Mouse (Mus musculus) kidney, postnatal 4 days (tissue): ENCODE data around the gene Gm4871.
A peak's percentile ranks its signal among the peaks of the same experiment; 100 is the strongest.
"Not testable (repeated sequence)": the region's sequence is repeated elsewhere in the genome, so short reads cannot be mapped to it uniquely, and the experiment has no call there.

Source experiments
- DNase-seq, 2 experiments: peaks; one replicate each; pipeline ENCODE4 v3.0.0; 2021; ENCODE audit warnings: mixed read lengths in 2 of 2

Gm4871 gene

GRCm38 (mm10) chr5:145032391-145032790 is at the start of gene Gm4871:
Gm4871 (minus strand) TSS chr5:145032754.
- not testable (repeated sequence) for DNase-seq

GRCm38 (mm10) chr5:145081866-145082613 is 49.5 kb upstream of the Gm4871 start:
- DNase-seq, result no peak

DNA sequence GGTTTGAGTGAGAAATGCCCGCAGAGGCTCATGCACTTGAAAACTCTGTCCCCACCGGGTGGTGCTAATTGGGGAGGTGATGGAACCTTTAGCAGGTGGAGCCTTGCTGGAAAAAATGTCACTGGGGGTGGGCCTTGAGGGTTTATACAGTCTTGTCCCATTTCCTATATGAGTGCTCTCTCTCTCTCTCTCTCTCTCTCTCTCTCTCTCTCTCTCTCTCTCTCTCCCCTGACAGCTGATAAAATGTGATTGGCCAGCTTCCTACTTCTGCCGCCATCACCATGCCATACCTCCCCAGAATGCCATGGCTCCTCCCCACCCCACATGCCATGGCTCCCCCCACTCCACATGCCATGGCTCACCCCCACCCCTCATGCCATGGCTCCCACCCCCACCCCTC is 42.5 kb upstream of the Gm4871 start:
- no peak for DNase-seq

- DNase-seq, result peak; percentile 33 to 34
Measured at GRCm38 (mm10) chr5:145071342-145071741, 38.8 kb upstream of the Gm4871 start.

- peak; percentile 84 to 87 for DNase-seq
Measured at GRCm38 (mm10) chr5:145069707-145070106, 37.2 kb upstream of the Gm4871 start.

GRCm38 (mm10) chr5:145068863-145069262 is 36.3 kb upstream of the Gm4871 start:
- DNase-seq, result no peak

DNA sequence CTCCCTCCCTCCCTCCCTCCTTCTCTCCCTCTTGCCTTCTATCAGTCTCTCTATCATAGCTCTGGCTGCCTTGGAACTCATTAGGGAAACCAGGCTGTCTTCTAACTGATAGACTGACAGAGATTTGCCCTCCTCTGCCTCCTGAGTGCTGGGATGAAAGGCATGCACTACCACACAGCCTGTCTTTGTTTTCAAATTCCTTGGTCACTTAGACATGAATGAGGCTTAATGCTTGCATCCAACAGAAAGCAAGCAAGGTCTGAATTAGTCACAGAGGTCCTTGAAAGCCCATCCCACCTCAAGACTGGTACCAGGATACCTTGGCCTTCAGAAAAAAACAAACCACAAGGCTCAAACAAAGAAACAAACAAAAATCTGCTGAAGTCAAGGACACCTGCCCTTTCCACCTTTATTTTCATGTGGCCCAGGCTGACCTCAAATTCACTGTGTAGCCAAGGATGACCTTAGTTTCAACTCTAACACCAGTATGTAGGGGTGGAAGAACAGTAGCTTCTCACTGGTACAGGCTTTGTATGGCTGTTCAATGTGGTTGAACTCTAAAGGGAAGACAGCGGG is 32.3 kb upstream of the Gm4871 start:
- DNase-seq, result no peak

GRCm38 (mm10) chr5:145059524-145059923 is 27.0 kb upstream of the Gm4871 start:
- DNase-seq, result no peak

DNA sequence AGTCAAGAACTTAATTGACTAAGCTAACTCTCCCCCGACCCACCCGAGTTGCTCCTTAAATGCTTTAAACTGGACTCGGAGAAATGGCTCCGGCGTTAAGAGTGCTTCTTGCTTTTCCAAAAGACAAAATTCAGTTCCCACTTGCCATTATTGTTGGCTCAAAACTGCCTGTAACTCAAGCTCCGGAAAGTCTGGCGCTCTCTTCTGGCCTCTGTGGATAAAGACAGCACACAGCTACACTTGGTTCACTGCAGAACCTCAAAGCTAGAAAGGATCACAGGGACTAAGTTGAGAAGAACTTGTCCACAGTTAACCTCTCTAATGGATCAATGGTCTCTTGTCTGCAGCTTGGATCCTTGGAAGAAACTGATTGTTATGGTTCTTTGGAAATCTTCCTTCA is 26.2 kb upstream of the Gm4871 start:
- no peak for DNase-seq

DNA sequence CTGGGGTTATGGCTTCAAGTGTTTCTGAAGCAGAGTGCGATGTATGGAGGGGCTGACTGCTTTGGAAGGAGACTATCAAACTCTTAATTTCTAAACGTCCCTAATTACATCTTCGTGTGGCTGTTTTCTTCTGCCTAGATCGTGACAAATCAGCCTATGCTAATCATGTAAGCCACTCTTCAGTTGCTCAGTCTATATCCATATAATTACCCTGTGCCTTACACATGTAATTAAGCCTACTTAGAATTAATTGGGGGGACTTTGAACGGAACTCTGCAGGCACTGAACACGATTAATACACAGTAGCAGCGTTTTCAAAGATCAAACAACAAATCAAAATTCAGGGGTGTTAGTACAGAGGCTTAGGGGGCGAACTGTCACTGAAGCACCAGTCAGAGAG is 25.4 kb upstream of the Gm4871 start:
- no peak for DNase-seq

DNA sequence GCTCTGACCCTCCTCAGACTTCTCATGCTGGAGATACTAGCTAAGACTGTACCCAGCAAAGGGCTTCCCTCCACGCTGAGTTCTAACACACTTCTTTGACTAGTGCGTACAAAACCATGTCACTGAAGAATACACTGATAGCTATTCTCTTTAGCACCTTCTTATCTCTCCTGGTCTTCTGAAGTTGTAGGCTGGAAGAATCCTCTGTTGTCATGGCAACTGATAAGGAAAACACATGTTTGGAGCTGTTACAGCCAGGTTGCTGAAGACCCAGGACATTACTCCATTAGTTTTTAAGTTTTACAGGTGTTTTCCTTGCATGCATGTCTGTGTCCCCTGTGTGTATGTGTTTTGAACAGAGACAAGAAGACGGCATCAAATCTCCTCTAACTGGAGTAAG is 21.6 kb upstream of the Gm4871 start:
- not testable (repeated sequence) for DNase-seq

DNA sequence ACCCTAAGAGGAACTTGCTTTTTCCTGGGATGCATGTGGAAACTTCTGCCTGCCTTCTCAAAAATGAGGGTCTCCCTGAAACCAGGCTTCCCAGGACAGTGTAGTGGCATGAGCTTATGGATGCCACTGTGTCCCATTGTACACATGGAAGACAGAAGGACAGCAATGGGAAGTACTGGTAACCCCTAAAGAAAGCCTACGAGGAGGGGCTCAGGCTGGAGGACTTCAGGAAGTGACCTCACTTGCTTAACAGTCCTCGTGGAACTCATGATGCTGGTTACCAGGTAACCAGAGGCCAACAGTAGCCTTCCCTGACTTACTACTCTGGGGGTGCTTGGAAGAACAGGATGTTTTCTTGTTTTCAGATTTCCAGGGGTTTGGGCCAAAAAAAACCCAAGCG is 10.1 kb upstream of the Gm4871 start, which contains the start of gene 1700018F24Rik:
Gene 1700018F24Rik, plus strand, starts transcription at position 301 of the 400 bp plus-strand sequence.
- not testable (repeated sequence) for DNase-seq

DNA sequence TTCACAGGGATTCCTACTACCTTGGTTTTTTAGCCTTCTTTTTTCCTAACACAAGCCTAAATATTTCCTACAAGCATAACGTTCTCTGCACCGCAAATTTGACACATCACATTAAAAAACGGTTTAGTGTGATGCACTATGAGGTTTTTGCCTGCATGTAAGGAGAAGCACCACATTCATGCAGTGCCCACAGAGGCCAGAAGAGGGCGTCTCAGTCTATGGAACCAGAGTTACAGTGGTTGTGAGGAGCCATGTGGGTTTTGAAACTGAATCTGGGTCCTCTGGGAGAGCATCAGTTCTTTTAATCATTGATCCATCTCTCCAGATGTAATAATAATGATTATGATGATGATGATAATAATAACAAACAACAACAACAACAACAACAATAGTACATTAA is 9.1 kb upstream of the Gm4871 start:
- DNase-seq, result peak; percentile 29

DNA sequence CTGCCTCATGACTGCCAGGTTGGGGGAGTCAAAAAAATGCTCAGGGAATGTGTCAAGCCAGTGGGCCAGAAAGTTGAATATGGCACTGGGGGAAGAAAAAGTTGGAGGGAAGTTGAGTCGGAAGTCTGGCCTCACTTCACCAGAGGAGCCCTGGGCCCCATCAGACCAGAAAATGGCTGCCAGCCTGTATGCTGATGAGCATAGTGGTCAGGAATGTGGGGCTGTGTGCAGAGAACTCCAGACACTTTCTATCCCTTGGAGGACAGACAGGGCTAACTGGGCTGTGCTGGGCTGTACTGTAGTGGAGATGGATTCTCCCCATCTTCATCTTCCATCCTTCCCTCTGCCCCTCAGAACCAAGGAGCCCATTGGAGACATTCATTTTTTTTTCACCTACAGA is 2.1 kb downstream of the Gm4871 start:
- DNase-seq, result not testable (repeated sequence)

GRCm38 (mm10) chr5:145020712-145021111 is 11.8 kb downstream of the Gm4871 start:
- DNase-seq, result not testable (repeated sequence)

GRCm38 (mm10) chr5:145020254-145020653 is 12.3 kb downstream of the Gm4871 start:
- not testable (repeated sequence) for DNase-seq

DNA sequence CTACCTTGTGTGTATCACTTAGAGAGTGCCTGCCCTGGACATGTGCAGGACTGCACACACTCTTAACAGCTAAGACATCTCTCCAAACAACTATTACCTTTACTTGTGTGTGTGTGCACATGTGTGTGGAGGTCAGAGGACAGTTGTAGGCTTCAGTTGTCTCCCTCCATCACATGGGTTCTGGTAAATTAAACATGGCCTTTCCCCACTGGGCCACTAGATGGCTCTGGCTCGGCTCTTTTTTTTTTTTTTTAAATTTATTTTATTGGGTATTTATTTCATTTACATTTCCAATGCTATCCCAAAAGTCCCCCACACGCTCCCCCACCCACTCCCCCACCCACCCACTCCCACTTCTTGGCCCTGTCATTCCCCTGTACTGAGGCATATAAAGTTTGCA is 15.8 kb downstream of the Gm4871 start:
- DNase-seq, result not testable (repeated sequence)

DNA sequence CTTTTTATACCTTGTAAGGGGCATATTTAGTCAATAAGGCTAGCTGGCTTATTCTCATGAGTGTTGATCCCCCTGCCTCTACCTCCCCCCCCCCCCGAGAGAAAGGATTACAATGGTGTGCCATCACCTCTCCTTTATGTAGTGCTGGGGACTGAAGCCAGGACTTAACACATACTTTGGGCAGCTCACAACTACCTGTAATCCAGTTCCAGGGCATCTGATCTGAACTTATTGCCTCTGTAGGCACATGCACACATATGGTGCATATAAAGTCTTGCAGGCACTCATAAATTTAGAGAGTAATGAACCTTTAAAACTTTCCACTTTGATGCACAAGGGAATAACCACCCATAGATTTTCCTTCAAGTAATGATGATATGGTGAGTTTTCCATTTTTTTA is 18.3 kb downstream of the Gm4871 start:
- DNase-seq, result no peak

DNA sequence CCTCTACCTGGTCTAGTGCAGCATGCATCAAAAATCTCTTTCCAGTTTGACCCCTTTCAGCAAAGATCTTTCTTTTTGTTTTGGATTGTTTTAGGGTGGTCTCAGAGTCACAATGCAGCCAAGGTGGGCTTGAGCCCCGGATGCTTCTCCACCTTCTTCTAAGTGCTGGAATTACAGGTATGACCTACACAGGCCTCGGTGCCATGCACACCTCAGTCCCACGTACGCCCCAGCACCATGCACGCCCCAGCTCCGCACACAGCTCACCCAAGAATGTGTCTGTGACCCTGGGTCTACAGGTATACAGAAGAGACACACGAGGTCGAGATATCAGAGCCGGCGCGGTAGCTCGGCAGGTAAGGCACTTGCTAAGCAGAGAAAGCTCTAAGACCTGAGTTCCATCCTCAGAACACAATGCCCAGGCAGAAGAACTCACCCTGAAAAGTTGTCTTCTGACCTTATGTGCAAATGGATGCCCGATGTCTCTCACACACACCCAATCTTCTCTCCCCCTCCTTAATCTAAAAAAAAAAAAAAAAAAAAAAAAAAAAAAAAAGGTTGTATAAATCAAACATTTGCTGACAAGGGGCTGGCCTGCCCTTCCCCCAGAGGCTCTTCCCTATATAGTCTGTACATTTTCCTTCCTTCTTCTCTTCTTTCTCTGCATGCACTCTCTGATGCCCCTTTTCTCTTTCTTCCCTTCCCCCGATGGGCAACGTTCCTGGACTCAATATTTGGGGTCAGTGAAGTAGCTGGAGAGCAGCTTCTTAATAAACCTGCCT is 23.5 kb downstream of the Gm4871 start:
- no peak for DNase-seq

DNA sequence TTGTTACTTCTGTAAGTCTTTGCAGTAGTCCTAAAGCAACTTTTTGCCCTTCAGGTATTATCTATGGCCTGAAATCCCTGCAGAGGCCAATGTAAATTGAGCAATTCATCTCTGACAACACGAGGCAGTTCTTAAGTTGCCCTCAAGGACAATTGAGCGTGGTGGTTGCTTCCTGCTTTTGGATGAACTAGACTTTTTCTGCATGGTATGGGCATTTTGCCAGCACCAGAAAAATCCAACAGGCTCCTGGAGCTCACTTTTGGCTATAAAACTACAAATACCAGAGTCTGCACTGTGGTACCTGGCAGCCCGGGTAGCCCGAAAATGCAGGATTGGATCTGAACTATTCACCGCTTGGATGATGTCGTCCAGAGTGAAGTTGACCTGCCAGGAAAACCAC is 27.0 kb downstream of the Gm4871 start:
- no peak for DNase-seq

DNA sequence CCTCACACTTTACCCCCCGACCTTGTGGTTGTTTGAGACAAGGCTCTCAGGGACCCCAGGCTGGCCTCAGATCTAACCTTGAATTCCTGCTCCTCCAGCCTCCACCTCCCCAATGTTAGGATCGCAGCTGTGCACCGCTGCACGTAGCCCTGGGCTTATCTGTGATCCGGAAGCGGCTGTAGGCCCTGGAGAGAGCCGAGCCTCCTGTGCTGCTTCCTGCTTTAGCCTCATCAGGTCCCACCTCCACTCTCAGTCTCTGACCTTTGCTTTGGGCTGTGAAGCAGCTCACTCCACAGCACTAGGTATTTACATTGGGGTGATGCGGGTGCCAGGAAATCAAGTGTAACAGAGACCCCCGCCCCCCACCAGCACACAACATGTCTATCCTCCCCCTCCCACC is 28.1 kb downstream of the Gm4871 start:
- DNase-seq, result no peak

- DNase-seq, result no peak
Measured at GRCm38 (mm10) chr5:145003362-145003761, 29.2 kb downstream of the Gm4871 start.

DNA sequence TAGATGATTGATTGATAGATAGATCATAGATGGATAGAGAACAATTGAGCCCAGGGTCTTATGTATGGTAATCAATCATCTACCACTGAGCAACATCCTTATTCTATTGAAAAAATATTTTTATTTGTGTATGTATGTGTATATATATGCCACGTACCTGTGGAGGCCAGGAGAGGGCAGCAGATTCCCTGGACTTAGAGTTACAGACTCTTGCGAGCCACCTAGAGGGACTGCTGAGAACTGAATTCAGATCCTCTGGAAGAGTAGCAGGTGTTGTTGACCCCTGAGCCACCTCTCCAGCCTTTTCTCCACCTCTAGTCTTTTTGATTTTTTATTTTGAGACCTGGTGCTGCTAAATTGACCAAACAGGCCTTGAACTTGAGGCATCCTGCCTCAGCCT is 34.1 kb downstream of the Gm4871 start:
- DNase-seq, result peak; percentile 15 to 36

- no peak for DNase-seq
Measured at GRCm38 (mm10) chr5:144990481-144990880, 42.1 kb downstream of the Gm4871 start.
